Mouse (Mus musculus) heart, embryonic 10.5 days (tissue): ENCODE results near the gene Arhgap9. TPM values are rescaled to one million over a fixed set of nuclear protein-coding genes. Genes with fewer than 3 reads are reported as not detected.

Experiments used
- DNase-seq: peaks from one replicate; pipeline ENCODE4 v3.0.0-alpha.2; 2017; ENCODE audit warnings: low spot score
- H3K27ac ChIP-seq: fragments of 300-500 bp; sonication (generic); 2 replicates; pipeline ENCODE4 v1.5.1; 2016; ENCODE audit warnings: mild to moderate bottlenecking
- H3K27me3 ChIP-seq: fragments of 300-500 bp; sonication (generic); 2 replicates; pipeline ENCODE4 v1.6.1; 2016; ENCODE audit warnings: mild to moderate bottlenecking; ENCODE audit not compliant: poor library complexity, insufficient read depth, severe bottlenecking
- H3K36me3 ChIP-seq: fragments of 300-500 bp; sonication (generic); 2 replicates; pipeline ENCODE4 v1.6.1; 2016; ENCODE audit warnings: mild to moderate bottlenecking, moderate library complexity
- H3K4me1 ChIP-seq: fragments of 300-500 bp; sonication (generic); 2 replicates; pipeline ENCODE4 v1.6.1; 2016; ENCODE audit warnings: mild to moderate bottlenecking
- H3K4me3 ChIP-seq: fragments of 300-500 bp; sonication (generic); 2 replicates; pipeline ENCODE4 v1.5.1; 2016; ENCODE audit warnings: mild to moderate bottlenecking, moderate library complexity
- H3K9me3 ChIP-seq: fragments of 300-500 bp; sonication (generic); 2 replicates; pipeline ENCODE4 v1.6.1; 2016; ENCODE audit warnings: mild to moderate bottlenecking, moderate library complexity
- WGBS: fragments of 180-500 bp; shearing (Covaris S2); methylation state at CpG from one replicate; pipeline ENCODE4 v1.1.7; 2016; 5-methylcytosine and 5-hydroxymethylcytosine counted together
- polyA plus RNA-seq: library from polyadenylated mRNA; unstranded; fragments of >200 nt; fragmentation: Nextera tagmentation; extraction: Ambion mirVana; gene quantifications from 2 replicates; pipeline ENCODE4 v1.2.1, GENCODE M21; 2016

The Arhgap9 gene
- polyA plus RNA-seq, 1 experiment from 2014 or later, result 3.1 TPM

- 32% methylated on average over 31 of the region's 31 CpGs for WGBS
These were observed 10.6 kb downstream of the Arhgap9 start for GRCm38 (mm10) chr10:127332211-127332874.

GRCm38 (mm10) chr10:127333152-127333551 is 11.4 kb downstream of the Arhgap9 start:
- Histone ChIP-seq H3K9me3 (no peaks in the 10 kb centered on the region), H3K27ac (no peak overlapping the region), H3K36me3 (0 out of 2 replicates have a peak, but pooled peaks cover 8% of the 10 kb centered on the region), H3K4me3 (no peak overlapping the region), H3K27me3 (peaks cover 63% of the 10 kb centered on the region), H3K4me1 (peaks cover 5% of the 10 kb centered on the region)
- DNase-seq, result no peak
- 54% methylated on average over 5 of the region's 5 CpGs for WGBS

More at GRCm38 (mm10) chr10:127332211-127332874, 10.6 kb downstream of the Arhgap9 start:
- 0 out of 2 replicates have a peak, but pooled peaks cover 8% of the 10 kb centered on the region for H3K36me3 ChIP-seq
- peak overlapping the region; percentile 59; the same call in 1 of the 2 replicates for H3K27ac ChIP-seq
- peaks cover 5% of the 10 kb centered on the region for H3K4me1 ChIP-seq
- peak overlapping the region; percentile 50 for H3K4me3 ChIP-seq
- peaks cover 63% of the 10 kb centered on the region for H3K27me3 ChIP-seq
- DNase-seq, result no peak
- no peaks in the 10 kb centered on the region for H3K9me3 ChIP-seq

- 0 out of 2 replicates have a peak, but pooled peaks cover 8% of the 10 kb centered on the region for H3K36me3 ChIP-seq
- peaks cover 19% of the 10 kb centered on the region for H3K4me1 ChIP-seq
- no peaks in the 10 kb centered on the region for H3K9me3 ChIP-seq
- peaks cover 54% of the 10 kb centered on the region for H3K27me3 ChIP-seq
- no peak overlapping the region for H3K4me3 ChIP-seq
- no peak for DNase-seq
- WGBS, result 79% methylated on average over 1 of the region's 1 CpGs
- H3K27ac ChIP-seq, result no peak overlapping the region
These were observed 13.5 kb downstream of the Arhgap9 start for GRCm38 (mm10) chr10:127335271-127335670.

- peaks cover 36% of the 10 kb centered on the region for H3K4me1 ChIP-seq
- H3K27ac ChIP-seq, result no peak overlapping the region; the same call in 1 of the 2 replicates
- H3K27me3 ChIP-seq, result peaks cover 52% of the 10 kb centered on the region
- WGBS, result 62% methylated on average over 5 of the region's 5 CpGs
- H3K36me3 ChIP-seq, result 0 out of 2 replicates have a peak, but pooled peaks cover 8% of the 10 kb centered on the region
- no peak for DNase-seq
- no peak overlapping the region for H3K4me3 ChIP-seq
- no peaks in the 10 kb centered on the region for H3K9me3 ChIP-seq
These were observed 15.2 kb downstream of the Arhgap9 start for GRCm38 (mm10) chr10:127336952-127337351.

- Histone ChIP-seq H3K36me3 (0 out of 2 replicates have a peak, but pooled peaks cover 8% of the 10 kb centered on the region), H3K27me3 (peaks cover 46% of the 10 kb centered on the region), H3K9me3 (no peaks in the 10 kb centered on the region), H3K27ac (no peak overlapping the region), H3K4me1 (peaks cover 38% of the 10 kb centered on the region), H3K4me3 (no peak overlapping the region)
- whole genome bisulfite sequencing, result 80% methylated on average over 6 of the region's 6 CpGs
- no peak for DNase-seq
These were observed 15.9 kb downstream of the Arhgap9 start for GRCm38 (mm10) chr10:127337536-127338099.

GRCm38 (mm10) chr10:127338930-127339682 is 17.3 kb downstream of the Arhgap9 start:
- DNase-seq, result peak; percentile 90
- Histone ChIP-seq H3K36me3 (0 out of 2 replicates have a peak, but pooled peaks cover 1% of the 10 kb centered on the region), H3K27me3 (peaks cover 46% of the 10 kb centered on the region), H3K4me3 (peak overlapping the region; percentile 65), H3K4me1 (peaks cover 37% of the 10 kb centered on the region), H3K9me3 (no peaks in the 10 kb centered on the region), H3K27ac (peak overlapping the region; percentile 79)
- WGBS, result under 1% methylated on average over 31 of the region's 31 CpGs

GRCm38 (mm10) chr10:127339683-127340576 is 18.2 kb downstream of the Arhgap9 start:
- H3K36me3 ChIP-seq, result no peaks in the 10 kb centered on the region
- WGBS, result under 1% methylated on average over 41 of the region's 42 CpGs
- no peaks in the 10 kb centered on the region for H3K9me3 ChIP-seq
- DNase-seq, result no peak
- peaks cover 46% of the 10 kb centered on the region for H3K27me3 ChIP-seq
- peak overlapping the region; percentile 65 for H3K4me3 ChIP-seq
- peaks cover 37% of the 10 kb centered on the region for H3K4me1 ChIP-seq
- H3K27ac ChIP-seq, result peak overlapping the region; percentile 79

GRCm38 (mm10) chr10:127340577-127341359 is 19.0 kb downstream of the Arhgap9 start:
- WGBS, result 1% methylated on average over 27 of the region's 27 CpGs
- Histone ChIP-seq H3K27me3 (peaks cover 46% of the 10 kb centered on the region), H3K27ac (peak overlapping the region; percentile 79)

GRCm38 (mm10) chr10:127341360-127341690 is 19.6 kb downstream of the Arhgap9 start:
- WGBS, result 0% methylated on average over 9 of the region's 11 CpGs

More at GRCm38 (mm10) chr10:127340577-127341359, 19.0 kb downstream of the Arhgap9 start:
- Histone ChIP-seq H3K9me3 (no peaks in the 10 kb centered on the region), H3K4me3 (peak overlapping the region; percentile 65), H3K4me1 (peaks cover 37% of the 10 kb centered on the region), H3K36me3 (no peaks in the 10 kb centered on the region)
- DNase-seq, result no peak

GRCm38 (mm10) chr10:127341891-127342639 is 20.3 kb downstream of the Arhgap9 start, which contains the start of gene Gli1:
Gene Gli1 (minus strand): TSS chr10:127341974.
- under 1% methylated on average over 29 of the region's 29 CpGs for WGBS

More at GRCm38 (mm10) chr10:127341360-127341690, 19.6 kb downstream of the Arhgap9 start:
- peak overlapping the region; percentile 79 for H3K27ac ChIP-seq
- H3K27me3 ChIP-seq, result peaks cover 45% of the 10 kb centered on the region
- peak overlapping the region; percentile 65 for H3K4me3 ChIP-seq
- no peaks in the 10 kb centered on the region for H3K9me3 ChIP-seq
- H3K4me1 ChIP-seq, result peaks cover 37% of the 10 kb centered on the region
- no peaks in the 10 kb centered on the region for H3K36me3 ChIP-seq
- DNase-seq, result no peak

GRCm38 (mm10) chr10:127343029-127343428 is 21.3 kb downstream of the Arhgap9 start:
- H3K27me3 ChIP-seq, result peaks cover 28% of the 10 kb centered on the region
- peaks cover 37% of the 10 kb centered on the region for H3K4me1 ChIP-seq
- 69% methylated on average over 3 of the region's 3 CpGs for WGBS
- H3K36me3 ChIP-seq, result no peaks in the 10 kb centered on the region
- DNase-seq, result no peak
- H3K27ac ChIP-seq, result no peak overlapping the region
- no peaks in the 10 kb centered on the region for H3K9me3 ChIP-seq
- H3K4me3 ChIP-seq, result no peak overlapping the region

More at GRCm38 (mm10) chr10:127341891-127342639, 20.3 kb downstream of the Arhgap9 start, which contains the start of gene Gli1:
- peaks cover 37% of the 10 kb centered on the region for H3K4me1 ChIP-seq
- peak within 1 kb of the TSS; percentile 65 for H3K4me3 ChIP-seq
- H3K27me3 ChIP-seq, result peaks cover 37% of the 10 kb centered on the region
- H3K27ac ChIP-seq, result peak within 1 kb of the TSS; percentile 79
- DNase-seq, result peak; percentile 89
- H3K36me3 ChIP-seq, result no peaks in the 10 kb centered on the region
- H3K9me3 ChIP-seq, result no peaks in the 10 kb centered on the region
